Mouse (Mus musculus) retina, embryonic 14.5 days (tissue): Measurements from ENCODE around the gene Klb.

Experiments used
- DNase-seq: peaks from one replicate; pipeline ENCODE4 v3.0.0-alpha.2; 2015; ENCODE audit warnings: low spot score

The Klb gene

GRCm38 (mm10) chr5:65374746-65375145 is 26.6 kb downstream of the Klb start:
- DNase-seq, result no peak

- no peak for DNase-seq
Observed at GRCm38 (mm10) chr5:65385704-65386103, 37.6 kb downstream of the Klb start.

- no peak for DNase-seq
Observed at GRCm38 (mm10) chr5:65387008-65387867, 39.1 kb downstream of the Klb start.

- peak; percentile 99 for DNase-seq
Observed at GRCm38 (mm10) chr5:65390648-65391644, 42.8 kb downstream of the Klb start, which contains the start of the genes Rpl9 and Lias. Rpl9 (minus strand) TSS chr5:65391444. Lias (plus strand) TSS chr5:65391497.

- peak; percentile 61 for DNase-seq
Observed at GRCm38 (mm10) chr5:65391753-65392152, 43.6 kb downstream of the Klb start.

GRCm38 (mm10) chr5:65394425-65394824 is 46.3 kb downstream of the Klb start:
- no peak for DNase-seq

GRCm38 (mm10) chr5:65401251-65401994 is 53.3 kb downstream of the Klb start:
- DNase-seq, result peak; percentile 88

- DNase-seq, result peak; percentile 65
Observed at GRCm38 (mm10) chr5:65407989-65408388, 59.9 kb downstream of the Klb start.

GRCm38 (mm10) chr5:65415653-65416458 is 67.7 kb downstream of the Klb start:
- DNase-seq, result peak; percentile 47

GRCm38 (mm10) chr5:65419136-65419535 is 71.0 kb downstream of the Klb start:
- DNase-seq, result no peak

- DNase-seq, result no peak
Observed at GRCm38 (mm10) chr5:65420822-65421221, 72.7 kb downstream of the Klb start.

- no peak for DNase-seq
Observed at GRCm38 (mm10) chr5:65422803-65423202, 74.7 kb downstream of the Klb start.

- no peak for DNase-seq
Observed at GRCm38 (mm10) chr5:65424215-65424614, 76.1 kb downstream of the Klb start.

GRCm38 (mm10) chr5:65425251-65425650 is 77.1 kb downstream of the Klb start:
- DNase-seq, result no peak

GRCm38 (mm10) chr5:65428321-65428720 is 80.2 kb downstream of the Klb start:
- no peak for DNase-seq

GRCm38 (mm10) chr5:65429441-65429840 is 81.3 kb downstream of the Klb start:
- no peak for DNase-seq
